23 mouse cellular contexts compared by ENCODE assay signal in the genomic region with DNA sequence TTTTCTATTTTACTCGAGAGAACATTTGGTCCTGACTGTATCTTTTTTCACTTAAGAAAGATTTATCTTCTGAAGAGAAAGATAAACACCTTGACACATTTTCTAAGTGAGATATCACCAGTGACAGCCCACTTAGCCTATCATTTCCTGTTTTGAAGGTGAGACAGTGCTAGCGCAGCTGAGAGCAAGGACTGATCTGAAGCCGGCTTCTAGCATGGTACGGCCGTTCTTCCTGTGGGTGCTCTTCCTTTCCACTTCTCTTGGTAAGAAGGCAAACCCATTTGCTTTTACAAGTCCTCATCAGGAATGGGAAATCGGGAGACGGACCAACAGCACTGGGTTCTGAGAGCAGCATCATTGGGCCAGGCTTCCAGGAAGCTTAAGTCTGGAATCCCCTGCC.
DNase-seq lines count a peak whose midpoint lies in the region; ATAC-seq and TF ChIP-seq lines count a peak whose summit lies in the region.
"Had no signal": no experiment of that assay in that cellular context is flagged by ENCODE, and none has a peak within 500 bp of the region (broad histone marks: within the 10 kb centered on the region; RNA-seq: fewer than 3 reads in every experiment).

No protein-coding gene starts in this region.

- H3K9ac ChIP-seq in forebrain, embryonic 12.5 days = no peak overlapping the region
- H3K9ac ChIP-seq: embryonic facial prominence, embryonic 15.5 days; forebrain, embryonic 13.5 days; hindbrain, embryonic 12.5 days; limb, embryonic 15.5 days; liver, embryonic 15.5 days; midbrain, embryonic 15.5 days had no signal

- H3K36me3 ChIP-seq in thymus, adult 2 months (ENCODE audit: control insufficient read depth, insufficient read depth, low read length) = no peaks in the 10 kb centered on the region
- no peaks in the 10 kb centered on the region for H3K36me3 ChIP-seq in forebrain, embryonic 12.5 days (replicated peaks)
- H3K36me3 ChIP-seq: embryonic facial prominence, embryonic 15.5 days; hindbrain, embryonic 12.5 days; limb, embryonic 15.5 days; liver, embryonic 15.5 days; midbrain, embryonic 15.5 days had no signal

- TF ChIP-seq CTCF in thymus, adult 2 months (IDR thresholded peaks at IDR 0.05; ENCODE audit: borderline replicate concordance, control insufficient read depth, extremely low read depth, insufficient read depth, low read length, poor library complexity) = no peak

- intact Hi-C loops in left cerebral cortex, postnatal 14 days (cut with DNase I) = loop anchor here (10.0 kb wide), 1 partner anchor 76 kb away; no protein-coding TSS in a partner anchor

- H3K27me3 ChIP-seq in thymus, adult 2 months (ENCODE audit: control insufficient read depth, insufficient read depth, low read length) = no peaks in the 10 kb centered on the region
- no peaks in the 10 kb centered on the region for H3K27me3 ChIP-seq in forebrain, embryonic 12.5 days
- H3K27me3 ChIP-seq: embryonic facial prominence, embryonic 15.5 days; forebrain, embryonic 13.5 days; hindbrain, embryonic 12.5 days; limb, embryonic 15.5 days; liver, embryonic 15.5 days; midbrain, embryonic 15.5 days had no signal

- 6% methylated on average over 7 of the region's 7 CpGs for WGBS in thymus, adult 2 months
- WGBS in forebrain, embryonic 12.5 days = 84% methylated on average over 7 of the region's 7 CpGs

- H3K4me1 ChIP-seq in thymus, adult 2 months (replicated peaks; ENCODE audit: control insufficient read depth, insufficient read depth, low read length) = peaks cover 15% of the 10 kb centered on the region
- no peaks in the 10 kb centered on the region for H3K4me1 ChIP-seq in forebrain, embryonic 12.5 days
- H3K4me1 ChIP-seq: embryonic facial prominence, embryonic 15.5 days; forebrain, embryonic 13.5 days; hindbrain, embryonic 12.5 days; limb, embryonic 15.5 days; liver, embryonic 15.5 days; midbrain, embryonic 15.5 days had no signal

- peak; percentile 0 for DNase-seq in testis, postnatal 14 days (ENCODE audit: low spot score)
- no peak for DNase-seq in testis, postnatal 10 days (ENCODE audit: low spot score)
- DNase-seq in thymus, adult 2 months = peak; percentile 46
- DNase-seq in cerebellum, adult 8-10 months = no peak
- DNase-seq in left cerebral cortex, postnatal 14 days (ENCODE audit: low spot score in 2 of 2) = no peak
- DNase-seq in ovary, adult 18-20 months (ENCODE audit: low spot score) = no peak
- DNase-seq: adrenal gland, postnatal 25 days; cerebellum, adult 11-12 months; cerebellum, postnatal 25 days; gastrocnemius, postnatal 36 days; kidney, adult 2 months; kidney, postnatal 10 days; layer of hippocampus, postnatal 36 days had no signal

- H3K9me3 ChIP-seq in forebrain, embryonic 12.5 days = no peaks in the 10 kb centered on the region
- H3K9me3 ChIP-seq: embryonic facial prominence, embryonic 15.5 days; forebrain, embryonic 13.5 days; hindbrain, embryonic 12.5 days; limb, embryonic 15.5 days; liver, embryonic 15.5 days; midbrain, embryonic 15.5 days had no signal

- peak overlapping the region; percentile 51 for H3K4me3 ChIP-seq in thymus, adult 2 months (ENCODE audit: control insufficient read depth, insufficient read depth, low read length)
- no peak overlapping the region for H3K4me3 ChIP-seq in forebrain, embryonic 12.5 days (replicated peaks)
- H3K4me3 ChIP-seq: embryonic facial prominence, embryonic 15.5 days; forebrain, embryonic 13.5 days; hindbrain, embryonic 12.5 days; limb, embryonic 15.5 days; liver, embryonic 15.5 days; midbrain, embryonic 15.5 days had no signal

- TF ChIP-seq POLR2A in thymus, adult 2 months (IDR thresholded peaks at IDR 0.05; ENCODE audit: control insufficient read depth, extremely low read depth, insufficient read depth, low read length, poor library complexity) = no peak

- peak; percentile 76 for ATAC-seq in erythroid progenitor cell, adult 5-6 weeks (replicated peaks; ENCODE audit: low FRiP score, poor library complexity, severe bottlenecking)
- no peak for ATAC-seq in forebrain, embryonic 12.5 days (ENCODE audit: low FRiP score)
- ATAC-seq: forebrain, embryonic 13.5 days; inflammation-experienced regulatory T-cells, adult 6 months; lung, postnatal 0 days; midbrain, embryonic 15.5 days had no signal

- no peak overlapping the region for H3K4me2 ChIP-seq in forebrain, embryonic 12.5 days
- H3K4me2 ChIP-seq: embryonic facial prominence, embryonic 15.5 days; forebrain, embryonic 13.5 days; hindbrain, embryonic 12.5 days; limb, embryonic 15.5 days; liver, embryonic 15.5 days; midbrain, embryonic 15.5 days had no signal

- H3K27ac ChIP-seq in thymus, adult 2 months (ENCODE audit: control insufficient read depth, insufficient read depth, low read length) = peak overlapping the region; percentile 97
- no peak overlapping the region for H3K27ac ChIP-seq in forebrain, embryonic 12.5 days
- H3K27ac ChIP-seq: embryonic facial prominence, embryonic 15.5 days; forebrain, embryonic 13.5 days; hindbrain, embryonic 12.5 days; limb, embryonic 15.5 days; liver, embryonic 15.5 days; midbrain, embryonic 15.5 days had no signal

Comparison
In these comparisons a context has a peak if more than half of its experiments do, and no peak if none do; other contexts are left out.
1. DNase-seq: peak in testis, postnatal 14 days (single experiment) and thymus, adult 2 months (single experiment); none in testis, postnatal 10 days (single experiment), cerebellum, adult 8-10 months (single experiment), left cerebral cortex, postnatal 14 days (0 of 2) and ovary, adult 18-20 months (single experiment).